Mouse (Mus musculus) liver, adult (tissue): ENCODE measurements around the gene Klf12.

Source experiments
- GATA4 ChIP-seq: IDR thresholded peaks from 2 replicates; pipeline ENCODE4 v1.6.1; 2014; ENCODE audit warnings: mild to moderate bottlenecking, low read length; ENCODE audit not compliant: insufficient replicate concordance

Gene Klf12

DNA sequence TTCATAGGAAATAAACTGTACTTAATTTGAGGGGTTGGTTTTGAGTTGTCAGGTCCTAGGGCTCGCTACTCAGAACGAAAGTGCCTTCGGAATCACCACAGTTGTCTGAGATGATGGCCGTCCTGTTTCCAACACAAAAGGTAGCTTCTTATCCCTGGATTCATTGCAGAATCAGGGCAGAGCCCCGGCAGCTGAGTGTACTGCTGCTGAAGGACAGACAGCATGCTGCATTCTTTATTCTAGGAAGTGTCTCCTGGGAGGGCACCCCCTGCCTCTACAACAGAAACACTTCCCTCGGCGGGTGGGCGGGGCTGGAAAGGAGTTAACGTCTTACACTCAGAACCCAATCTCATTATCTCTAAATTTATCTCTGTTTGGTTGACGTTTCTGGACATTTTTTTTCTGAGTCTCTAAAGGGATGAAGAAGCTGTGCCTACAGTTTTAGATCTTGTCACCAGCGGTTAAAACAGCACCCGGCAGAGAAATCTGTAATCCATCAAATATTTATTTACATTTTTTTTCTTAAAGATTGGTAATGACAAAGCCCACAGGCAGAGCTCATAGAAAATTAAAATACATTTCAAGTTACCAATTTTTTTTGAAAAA lies 74.6 kb downstream of the Klf12 start:
- no peak for TF ChIP-seq GATA4

DNA sequence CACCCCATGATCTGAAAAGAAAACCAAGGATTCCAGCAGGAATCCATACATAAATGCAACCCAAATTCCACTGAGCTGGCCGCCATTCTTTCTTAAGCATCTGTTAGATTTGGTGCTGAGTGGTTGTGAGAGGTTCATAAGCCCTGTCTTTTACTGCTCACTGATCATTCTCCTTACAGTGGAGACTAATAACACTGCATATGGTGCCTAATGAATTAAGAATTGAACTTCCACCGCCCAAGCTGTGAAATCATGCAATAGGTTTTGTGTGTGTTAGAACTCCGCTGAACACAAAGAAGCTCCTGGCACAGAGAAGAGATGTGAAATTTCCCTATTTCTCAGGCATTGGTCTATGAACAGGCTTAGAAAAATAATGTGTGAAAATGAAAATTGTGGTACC lies 77.4 kb downstream of the Klf12 start:
- TF ChIP-seq GATA4, result no peak

DNA sequence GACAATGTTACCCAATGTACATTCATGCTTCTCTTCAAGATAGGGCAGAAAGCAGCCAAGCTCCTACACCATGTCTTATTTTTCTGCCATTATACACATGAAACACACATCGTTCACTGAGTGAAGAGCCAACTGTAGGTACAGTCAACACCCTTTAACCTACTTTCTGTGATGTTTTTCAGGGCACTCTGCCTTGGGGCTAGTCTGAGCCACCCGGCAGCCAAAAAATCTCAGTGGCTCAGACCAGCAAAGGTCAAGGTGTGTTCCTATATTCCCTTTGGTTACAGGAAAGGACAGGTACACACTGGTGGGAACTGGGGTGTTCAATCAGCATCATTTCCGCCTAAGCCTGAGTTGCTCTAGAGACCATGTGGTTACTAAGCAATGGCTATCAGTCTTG lies 78.3 kb downstream of the Klf12 start:
- no peak for TF ChIP-seq GATA4

DNA sequence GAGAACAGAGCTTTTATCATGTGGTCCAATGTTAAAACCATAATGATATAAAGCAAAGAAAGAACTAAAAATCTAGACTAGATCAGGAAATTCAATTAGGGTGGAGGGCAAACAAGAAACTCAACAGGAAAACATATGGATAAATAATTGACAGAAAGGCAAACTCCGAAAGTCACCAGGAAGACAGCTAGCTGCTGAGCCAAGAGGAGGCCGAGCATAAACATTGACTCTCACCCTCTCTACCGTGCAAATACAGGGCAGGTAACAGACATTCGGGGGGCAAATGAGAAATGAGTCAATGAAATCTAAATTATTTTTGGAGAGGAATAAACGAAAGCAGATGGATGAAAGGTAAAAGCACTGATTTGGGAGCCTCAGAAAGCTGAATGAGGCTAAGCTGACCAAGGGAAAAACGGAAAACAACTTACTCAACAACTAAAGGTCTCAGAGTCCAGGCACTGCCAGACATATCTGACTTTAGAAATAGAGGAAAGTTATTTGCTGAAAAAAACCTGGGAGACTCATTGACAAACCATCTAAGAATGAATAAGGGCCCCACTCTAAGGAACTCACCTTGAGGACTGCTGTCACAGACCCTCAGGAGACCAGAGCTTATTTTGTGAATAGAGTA lies 84.3 kb downstream of the Klf12 start:
- TF ChIP-seq GATA4, result no peak

DNA sequence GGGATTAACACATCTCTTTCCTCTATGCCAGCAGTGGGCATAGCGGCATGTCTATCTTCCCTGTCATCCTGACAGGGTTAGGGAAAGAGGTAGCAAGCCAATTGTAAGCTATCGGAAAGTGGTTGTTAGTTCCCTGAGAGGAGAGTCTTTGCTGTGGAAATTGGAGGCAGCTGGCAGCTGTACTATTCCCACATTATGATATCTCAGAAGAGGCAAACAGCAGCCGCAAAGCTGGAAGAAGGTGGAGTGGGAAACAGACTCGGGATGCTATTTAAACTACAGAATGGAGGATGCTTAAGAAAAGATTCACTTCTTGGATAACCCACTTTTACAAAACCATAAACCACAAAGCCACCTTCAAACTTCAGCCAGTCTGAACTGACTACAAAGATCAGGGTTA lies 85.8 kb downstream of the Klf12 start:
- no peak for TF ChIP-seq GATA4

DNA sequence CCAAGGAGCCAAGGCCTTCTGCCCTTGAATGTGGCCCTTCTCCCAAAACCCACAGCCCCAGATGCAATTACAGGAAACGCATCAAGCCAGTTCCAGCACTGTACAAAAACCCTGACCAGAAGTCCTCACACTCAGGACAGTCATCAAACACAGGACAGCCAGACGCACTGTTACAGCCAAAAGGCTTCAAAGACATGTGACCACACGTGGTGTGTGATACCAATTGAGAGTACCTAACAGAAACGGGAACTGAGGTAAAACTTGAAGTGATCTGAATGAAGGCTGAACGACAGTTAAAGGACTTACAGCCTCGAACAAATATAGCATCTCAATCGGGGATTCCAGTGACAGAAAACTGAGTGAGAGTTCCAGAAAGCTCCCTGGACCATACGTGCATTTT lies 87.3 kb downstream of the Klf12 start:
- TF ChIP-seq GATA4, result no peak

DNA sequence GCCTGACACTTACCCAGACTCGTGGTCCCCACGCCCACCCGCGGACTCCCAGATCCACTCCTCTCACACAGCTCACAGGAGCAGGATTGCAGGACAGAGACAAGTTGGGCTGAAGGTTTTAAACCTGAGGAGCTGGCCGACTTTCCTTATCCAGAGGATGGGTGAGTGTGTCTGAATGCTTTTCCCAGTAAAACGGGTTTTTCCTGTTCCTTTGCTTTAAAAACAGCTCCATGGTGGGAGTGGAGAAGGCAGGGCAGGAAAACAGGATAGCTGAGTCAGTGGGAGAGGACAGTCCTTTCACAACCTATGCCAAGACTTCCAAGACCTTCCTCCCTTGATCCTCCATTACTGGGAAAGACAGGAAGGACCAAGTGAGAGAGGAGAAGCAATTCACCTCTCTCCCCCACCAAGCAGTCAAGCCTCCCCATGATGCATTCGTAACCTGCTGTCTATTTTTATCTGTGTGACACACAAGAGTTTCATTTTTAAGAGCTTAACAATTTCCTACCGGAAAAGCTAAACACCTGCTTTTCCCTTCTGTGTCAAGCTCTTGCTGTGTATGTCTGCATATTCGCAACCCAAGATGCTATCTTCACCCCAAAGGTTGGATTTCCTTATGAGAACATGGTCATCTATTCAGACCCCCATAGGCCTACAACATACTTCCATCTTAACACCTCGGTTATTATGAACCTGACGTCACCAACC lies 94.8 kb downstream of the Klf12 start:
- no peak for TF ChIP-seq GATA4

DNA sequence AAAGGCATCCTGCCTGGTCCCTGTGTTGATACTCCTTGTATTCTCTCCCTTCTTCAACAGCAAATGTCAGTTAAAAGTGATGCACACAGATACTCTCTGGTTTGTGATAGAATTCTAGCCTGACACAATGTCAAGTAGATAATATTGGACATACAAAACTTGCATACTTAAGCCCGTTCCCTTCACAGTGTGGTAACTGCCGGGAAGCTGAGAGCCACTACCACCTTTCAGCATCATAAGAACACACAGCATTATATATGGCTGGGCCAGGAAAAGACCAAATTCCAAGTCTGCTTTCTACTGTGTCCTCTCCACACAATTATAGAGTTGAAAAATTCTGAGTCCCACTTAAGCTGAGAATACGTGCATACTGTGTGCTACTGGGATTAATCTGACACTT lies 97.1 kb downstream of the Klf12 start:
- TF ChIP-seq GATA4, result no peak

DNA sequence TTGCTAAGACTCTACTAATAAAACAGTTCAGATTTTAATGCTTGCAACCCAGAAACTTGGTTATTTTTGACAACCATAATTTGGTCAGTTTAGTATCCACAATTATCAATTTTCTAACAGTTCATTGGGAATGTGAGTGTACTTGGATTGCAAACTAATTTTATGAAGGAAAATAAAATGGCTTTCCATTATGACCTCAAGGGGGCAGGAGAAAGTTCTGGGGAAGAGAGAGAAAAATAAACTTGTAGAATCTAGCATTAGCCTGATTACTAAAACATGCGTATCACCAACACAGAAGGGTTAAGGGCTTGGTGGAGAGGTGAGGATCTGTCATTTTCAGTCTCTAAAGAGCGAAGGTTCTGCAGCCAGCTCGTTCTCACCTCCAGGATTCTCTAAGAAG lies 106.7 kb downstream of the Klf12 start:
- TF ChIP-seq GATA4, result no peak

DNA sequence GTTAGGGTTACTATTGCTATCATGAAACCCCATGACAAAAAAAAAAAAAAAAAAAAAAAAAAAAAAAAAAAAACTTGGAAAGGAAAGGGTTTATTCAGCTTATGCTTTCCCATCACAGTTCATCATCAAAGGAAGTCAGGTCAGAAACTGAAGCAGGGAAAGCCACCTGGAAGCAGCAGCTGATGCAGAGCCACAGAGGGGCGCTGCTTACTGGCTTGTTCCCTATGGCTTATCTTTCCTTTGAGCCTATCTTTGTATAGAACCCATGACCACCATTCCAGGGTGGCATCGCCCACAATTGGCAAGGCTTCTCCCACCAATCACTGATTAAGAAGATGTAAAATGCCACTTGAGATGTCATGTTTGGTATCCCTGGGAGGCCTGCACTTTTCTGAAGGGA lies 119.4 kb downstream of the Klf12 start:
- TF ChIP-seq GATA4, result no peak

DNA sequence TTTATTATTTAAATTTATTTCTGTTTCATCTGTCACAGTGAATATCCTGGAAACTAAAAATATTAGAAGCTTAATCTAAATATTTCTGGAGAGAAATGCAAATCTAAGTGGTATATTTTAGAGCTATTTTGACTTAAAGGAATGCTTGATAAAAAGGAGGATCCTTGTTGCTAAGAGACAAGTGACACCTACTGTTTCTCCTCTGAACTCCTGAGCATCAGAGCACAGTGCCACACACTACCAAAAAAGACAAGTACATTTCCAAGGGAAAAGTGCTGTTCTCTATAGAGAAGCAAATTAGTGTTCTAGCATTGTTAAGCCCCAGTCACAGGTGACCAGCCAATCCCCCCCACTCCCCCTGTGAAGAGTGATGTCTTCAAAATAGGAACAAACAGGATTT lies 127.8 kb downstream of the Klf12 start:
- TF ChIP-seq GATA4, result no peak

DNA sequence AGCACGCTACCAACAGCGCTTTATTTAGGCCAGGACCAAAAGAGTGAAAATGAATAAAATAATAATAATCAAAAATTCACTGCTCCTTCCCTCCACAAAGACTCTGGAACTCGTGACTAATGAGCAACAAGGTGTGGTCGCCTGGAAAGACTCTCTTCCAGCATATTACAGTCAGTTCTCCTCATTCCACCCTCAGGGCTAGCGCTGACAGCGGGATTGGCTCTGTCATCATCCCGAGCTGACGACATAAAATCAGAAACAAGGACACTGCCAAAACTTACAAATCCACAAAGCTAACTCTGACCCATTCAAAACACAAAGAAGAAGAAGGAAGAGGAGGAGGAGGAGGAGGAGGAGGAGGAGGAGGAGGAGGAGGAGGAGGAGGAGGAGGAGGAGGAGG lies 136.8 kb downstream of the Klf12 start:
- no peak for TF ChIP-seq GATA4

DNA sequence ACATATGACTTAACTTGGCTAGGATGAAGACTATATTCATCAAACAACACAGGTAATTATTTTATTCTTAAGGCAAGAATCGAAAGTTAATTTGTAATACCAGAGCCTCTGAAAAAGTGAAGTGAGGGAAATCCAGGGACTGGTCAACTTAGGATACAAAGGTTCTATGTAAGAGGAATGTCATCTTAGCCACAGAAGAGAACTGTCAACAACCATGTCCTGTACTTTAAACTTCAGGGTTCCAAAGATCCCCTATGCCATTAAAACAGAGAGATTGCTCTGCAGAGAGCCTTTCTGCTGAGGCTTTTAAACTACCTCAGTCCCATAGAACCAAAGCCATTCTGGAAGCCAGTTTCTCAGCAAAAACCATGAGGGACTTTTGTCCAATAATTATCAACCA lies 144.1 kb downstream of the Klf12 start:
- no peak for TF ChIP-seq GATA4

DNA sequence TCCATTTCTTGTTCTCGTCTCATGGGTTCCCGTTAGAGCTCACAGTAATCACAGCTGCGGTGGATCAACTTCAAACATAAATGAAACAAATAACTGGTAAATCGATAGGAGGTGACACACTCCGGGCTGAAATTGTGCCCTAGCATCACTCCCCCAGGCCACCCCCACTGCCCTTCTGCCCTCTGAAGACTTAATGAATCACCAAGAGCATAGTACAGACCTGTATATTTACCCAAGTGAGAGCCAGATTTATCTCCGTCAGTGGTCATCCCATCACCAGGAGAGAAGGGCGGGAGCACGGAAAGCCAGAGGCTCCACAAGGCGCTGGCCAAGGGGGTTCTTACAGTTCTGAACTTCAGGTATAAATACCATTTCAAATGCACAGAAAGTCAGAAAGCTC lies 150.2 kb downstream of the Klf12 start:
- TF ChIP-seq GATA4, result no peak

DNA sequence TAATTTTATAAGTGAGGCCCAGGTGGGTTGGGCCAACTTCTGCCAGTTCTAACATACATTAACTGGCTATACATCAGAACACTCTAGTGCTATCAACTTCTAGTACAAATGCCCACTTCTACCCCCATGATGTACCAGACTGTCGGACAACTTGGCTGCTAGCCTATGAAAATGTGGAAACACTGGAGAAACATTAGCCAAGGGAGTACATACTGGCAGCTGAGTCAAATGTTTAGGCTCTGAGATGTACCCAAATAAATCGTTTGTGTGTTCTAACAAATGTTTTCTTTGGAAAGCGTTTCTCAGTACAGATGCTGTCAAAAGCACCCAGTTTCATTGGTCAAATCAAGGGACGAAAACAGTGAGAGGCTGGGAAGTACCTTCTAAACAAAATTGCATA lies 152.0 kb downstream of the Klf12 start:
- TF ChIP-seq GATA4, result no peak

DNA sequence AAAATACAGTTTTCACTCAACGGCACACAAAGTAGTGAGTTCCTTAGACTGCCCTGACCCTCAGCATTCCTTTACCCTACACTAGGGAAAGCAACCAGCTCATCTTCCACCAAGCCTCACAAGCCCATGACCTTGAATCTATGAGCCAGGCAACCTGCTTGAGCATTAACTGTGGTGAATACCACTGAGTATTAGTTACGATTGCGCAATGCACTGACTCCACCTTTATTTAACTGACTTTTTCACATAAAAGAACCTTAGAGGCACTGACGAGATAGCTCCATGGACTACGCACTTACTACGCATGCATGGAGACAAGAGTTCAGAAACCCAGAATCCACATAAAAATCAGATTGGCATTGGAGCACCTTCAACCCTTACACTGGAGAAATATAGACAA lies 158.4 kb downstream of the Klf12 start:
- TF ChIP-seq GATA4, result no peak

DNA sequence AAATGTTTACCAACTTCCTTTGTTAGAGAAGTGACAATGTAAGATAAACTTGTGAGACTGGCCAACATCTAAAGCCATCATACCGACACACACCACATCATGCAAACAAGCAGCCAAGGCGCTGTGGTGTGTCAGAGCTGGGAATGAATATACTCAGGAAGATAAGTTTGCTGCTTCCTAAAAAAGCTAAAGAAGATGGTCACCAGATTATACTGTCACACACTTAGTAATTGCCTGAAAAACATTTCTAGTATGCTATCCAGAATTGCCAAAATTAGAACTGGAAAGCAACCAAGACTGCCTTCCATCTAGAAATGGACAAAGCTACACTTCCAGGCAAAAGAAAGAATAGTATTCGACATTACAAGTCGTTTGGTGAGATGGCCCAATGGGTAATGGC lies 163.4 kb downstream of the Klf12 start:
- TF ChIP-seq GATA4, result no peak
